Mouse (Mus musculus) hindbrain, embryonic 16.5 days (tissue): ENCODE data around the gene Gsx1. TPM values are rescaled to one million over a fixed set of nuclear protein-coding genes. Genes with fewer than 3 reads are reported as not detected.

ENCODE experiments used
- ATAC-seq: fragments of 200-750 bp; cut with Nextera tagmentation; 2 replicates; pipeline ENCODE4 v1.8.0; 2017; ENCODE audit warnings: moderate TSS enrichment, moderate library complexity
- H3K27ac ChIP-seq: fragments of 300-500 bp; sonication (generic); 2 replicates; pipeline ENCODE4 v1.5.1; 2014; ENCODE audit warnings: low read depth, mild to moderate bottlenecking, control low read depth, low read length, moderate library complexity
- H3K27me3 ChIP-seq: fragments of 300-500 bp; sonication (generic); replicated peaks from 2 replicates; pipeline ENCODE4 v1.6.1; 2014; ENCODE audit warnings: low read length; ENCODE audit not compliant: control insufficient read depth, insufficient read depth
- H3K36me3 ChIP-seq: fragments of 300-500 bp; sonication (generic); 2 replicates; pipeline ENCODE4 v1.6.1; 2014; ENCODE audit warnings: mild to moderate bottlenecking, low read length, moderate library complexity, mixed read lengths; ENCODE audit not compliant: control insufficient read depth, insufficient read depth
- H3K4me1 ChIP-seq: fragments of 300-500 bp; sonication (generic); 2 replicates; pipeline ENCODE4 v1.6.1; 2014; ENCODE audit warnings: low read depth, low read length; ENCODE audit not compliant: control insufficient read depth, insufficient read depth
- H3K4me2 ChIP-seq: fragments of 300-500 bp; sonication (generic); 2 replicates; pipeline ENCODE4 v1.6.1; 2014; ENCODE audit warnings: mild to moderate bottlenecking, low read length, control low read depth, moderate library complexity
- H3K4me3 ChIP-seq: fragments of 300-500 bp; sonication (generic); 2 replicates; pipeline ENCODE4 v1.5.1; 2014; ENCODE audit warnings: mild to moderate bottlenecking, low read length, control low read depth, moderate library complexity
- H3K9ac ChIP-seq: fragments of 300-500 bp; sonication (generic); 2 replicates; pipeline ENCODE4 v1.6.1; 2014; ENCODE audit warnings: low read depth, mild to moderate bottlenecking, control low read depth, low read length, moderate library complexity
- H3K9me3 ChIP-seq: fragments of 300-500 bp; sonication (generic); 2 replicates; pipeline ENCODE4 v1.6.1; 2014; ENCODE audit warnings: mild to moderate bottlenecking, low read length, moderate library complexity; ENCODE audit not compliant: control insufficient read depth
- WGBS: fragments of 180-500 bp; shearing (Covaris S2); extraction: QIAGEN DNeasy Blood & Tissue Kit; methylation state at CpG from one replicate; pipeline ENCODE4 v1.1.7; 2014; 5-methylcytosine and 5-hydroxymethylcytosine counted together
- polyA plus RNA-seq: library from polyadenylated mRNA; unstranded; fragments of >200 nt; fragmentation: Nextera tagmentation; extraction: Ambion mirVana; gene quantifications from 2 replicates; pipeline ENCODE4 v1.2.1, GENCODE M21; 2015

Gsx1 gene
- polyA plus RNA-seq, result 3.2 and 3.5 TPM in 2 replicates

- under 1% methylated on average over 34 of the region's 37 CpGs for WGBS
- peak within 1 kb of the TSS; percentile 56 for H3K4me2 ChIP-seq
Observed at GRCm38 (mm10) chr5:147188571-147188975, at the start of gene Gsx1. Gene Gsx1 (plus strand): TSS chr5:147188696.

GRCm38 (mm10) chr5:147147340-147147739 lies 41.2 kb upstream of the Gsx1 start:
- H3K4me3 ChIP-seq, result no peak overlapping the region
- H3K9ac ChIP-seq, result no peak overlapping the region
- no peaks in the 10 kb centered on the region for H3K36me3 ChIP-seq
- H3K4me1 ChIP-seq, result no peaks in the 10 kb centered on the region
- H3K27ac ChIP-seq, result no peak overlapping the region
- H3K9me3 ChIP-seq, result peaks cover 3% of the 10 kb centered on the region; the same call in 1 of the 2 replicates
- H3K4me2 ChIP-seq, result no peak overlapping the region
- ATAC-seq, result no peak
- no peaks in the 10 kb centered on the region for H3K27me3 ChIP-seq

More at GRCm38 (mm10) chr5:147188571-147188975, at the start of gene Gsx1:
- H3K9ac ChIP-seq, result peak within 1 kb of the TSS; percentile 48
- H3K4me1 ChIP-seq, result peaks cover 19% of the 10 kb centered on the region
- H3K4me3 ChIP-seq, result peak within 1 kb of the TSS; percentile 42
- ATAC-seq, result peak; percentile 70
- H3K27me3 ChIP-seq, result peaks cover 57% of the 10 kb centered on the region
- H3K36me3 ChIP-seq, result no peaks in the 10 kb centered on the region
- no peaks in the 10 kb centered on the region for H3K9me3 ChIP-seq
- H3K27ac ChIP-seq, result no peak within 1 kb of the TSS

GRCm38 (mm10) chr5:147154806-147155371 lies 33.6 kb upstream of the Gsx1 start:
- Histone ChIP-seq H3K27ac (peak overlapping the region; percentile 55; the same call in 1 of the 2 replicates), H3K27me3 (peaks cover 5% of the 10 kb centered on the region), H3K9ac (no peak overlapping the region), H3K4me2 (peak overlapping the region; percentile 35), H3K4me3 (no peak overlapping the region), H3K4me1 (peaks cover 19% of the 10 kb centered on the region), H3K36me3 (no peaks in the 10 kb centered on the region), H3K9me3 (no peaks in the 10 kb centered on the region)
- ATAC-seq, result peak; percentile 80
- 4% methylated on average over 13 of the region's 13 CpGs for WGBS

GRCm38 (mm10) chr5:147155449-147156133 lies 32.9 kb upstream of the Gsx1 start:
- Histone ChIP-seq H3K4me3 (no peak overlapping the region), H3K4me1 (peaks cover 19% of the 10 kb centered on the region), H3K27me3 (peaks cover 5% of the 10 kb centered on the region), H3K27ac (peak overlapping the region; percentile 55; the same call in 1 of the 2 replicates), H3K36me3 (no peaks in the 10 kb centered on the region), H3K9ac (no peak overlapping the region), H3K9me3 (no peaks in the 10 kb centered on the region), H3K4me2 (peak overlapping the region; percentile 31)
- WGBS, result 4% methylated on average over 13 of the region's 13 CpGs
- peak; percentile 95 for ATAC-seq

- no peak overlapping the region for H3K27ac ChIP-seq
- H3K4me2 ChIP-seq, result no peak overlapping the region
- peaks cover 19% of the 10 kb centered on the region for H3K4me1 ChIP-seq
- no peak overlapping the region for H3K9ac ChIP-seq
- H3K27me3 ChIP-seq, result peaks cover 5% of the 10 kb centered on the region
- ATAC-seq, result no peak
- no peaks in the 10 kb centered on the region for H3K9me3 ChIP-seq
- H3K36me3 ChIP-seq, result no peaks in the 10 kb centered on the region
- 35% methylated on average over 3 of the region's 3 CpGs for WGBS
- H3K4me3 ChIP-seq, result no peak overlapping the region
Observed at GRCm38 (mm10) chr5:147156376-147156775, 32.1 kb upstream of the Gsx1 start.

- H3K9me3 ChIP-seq, result no peaks in the 10 kb centered on the region
Observed at GRCm38 (mm10) chr5:147157441-147157840, 31.1 kb upstream of the Gsx1 start.

GRCm38 (mm10) chr5:147159320-147159719 lies 29.2 kb upstream of the Gsx1 start:
- Histone ChIP-seq H3K4me1 (peaks cover 19% of the 10 kb centered on the region), H3K4me2 (no peak overlapping the region), H3K9ac (no peak overlapping the region), H3K27ac (no peak overlapping the region), H3K9me3 (no peaks in the 10 kb centered on the region), H3K36me3 (no peaks in the 10 kb centered on the region), H3K27me3 (peaks cover 5% of the 10 kb centered on the region), H3K4me3 (no peak overlapping the region)
- 85% methylated on average over 6 of the region's 6 CpGs for WGBS
- no peak for ATAC-seq

More at GRCm38 (mm10) chr5:147157441-147157840, 31.1 kb upstream of the Gsx1 start:
- WGBS, result 74% methylated on average over 7 of the region's 7 CpGs
- no peaks in the 10 kb centered on the region for H3K36me3 ChIP-seq
- peaks cover 19% of the 10 kb centered on the region for H3K4me1 ChIP-seq
- no peak overlapping the region for H3K4me2 ChIP-seq
- ATAC-seq, result no peak
- H3K27ac ChIP-seq, result no peak overlapping the region
- H3K27me3 ChIP-seq, result peaks cover 5% of the 10 kb centered on the region
- no peak overlapping the region for H3K4me3 ChIP-seq
- H3K9ac ChIP-seq, result no peak overlapping the region

- peaks cover 15% of the 10 kb centered on the region for H3K4me1 ChIP-seq
- no peaks in the 10 kb centered on the region for H3K9me3 ChIP-seq
- WGBS, result 96% methylated on average over 2 of the region's 2 CpGs
- ATAC-seq, result no peak
- no peak overlapping the region for H3K4me2 ChIP-seq
- H3K9ac ChIP-seq, result no peak overlapping the region
- H3K36me3 ChIP-seq, result no peaks in the 10 kb centered on the region
- no peak overlapping the region for H3K27ac ChIP-seq
- H3K4me3 ChIP-seq, result no peak overlapping the region
- H3K27me3 ChIP-seq, result peaks cover 5% of the 10 kb centered on the region
Observed at GRCm38 (mm10) chr5:147159792-147160191, 28.7 kb upstream of the Gsx1 start.

GRCm38 (mm10) chr5:147165060-147165459 lies 23.4 kb upstream of the Gsx1 start:
- Histone ChIP-seq H3K9me3 (no peaks in the 10 kb centered on the region), H3K27ac (no peak overlapping the region), H3K27me3 (no peaks in the 10 kb centered on the region; the same call in 1 of the 2 replicates), H3K36me3 (no peaks in the 10 kb centered on the region), H3K4me1 (no peaks in the 10 kb centered on the region), H3K9ac (no peak overlapping the region), H3K4me3 (no peak overlapping the region), H3K4me2 (no peak overlapping the region)
- 84% methylated on average over 6 of the region's 6 CpGs for WGBS
- ATAC-seq, result no peak
